Mouse (Mus musculus) midbrain, embryonic 16.5 days (tissue): ENCODE data around the gene Jsrp1. TPM values are rescaled to one million over a fixed set of nuclear protein-coding genes. Genes with fewer than 3 reads are reported as not detected.

Experiments
- ATAC-seq: fragments of 200-750 bp; cut with Nextera tagmentation; 2 replicates; pipeline ENCODE4 v1.8.0; 2017; ENCODE audit warnings: moderate TSS enrichment
- H3K27ac ChIP-seq: fragments of 300-500 bp; sonication (generic); 2 replicates; pipeline ENCODE4 v1.5.1; 2014; ENCODE audit warnings: mild to moderate bottlenecking, low read length, mixed read lengths
- H3K27me3 ChIP-seq: fragments of 300-500 bp; sonication (generic); 2 replicates; pipeline ENCODE4 v1.6.1; 2014; ENCODE audit warnings: low read depth, low read length, mixed read lengths; ENCODE audit not compliant: control insufficient read depth, insufficient read depth
- H3K36me3 ChIP-seq: fragments of 300-500 bp; sonication (generic); 2 replicates; pipeline ENCODE4 v1.6.1; 2014; ENCODE audit warnings: mild to moderate bottlenecking, low read length, moderate library complexity, mixed read lengths; ENCODE audit not compliant: control insufficient read depth, insufficient read depth
- H3K4me1 ChIP-seq: fragments of 300-500 bp; sonication (generic); 2 replicates; pipeline ENCODE4 v1.6.1; 2014; ENCODE audit warnings: mild to moderate bottlenecking, low read length, mixed read lengths; ENCODE audit not compliant: control insufficient read depth, insufficient read depth
- H3K4me2 ChIP-seq: fragments of 300-500 bp; sonication (generic); 2 replicates; pipeline ENCODE4 v1.6.1; 2014; ENCODE audit warnings: mild to moderate bottlenecking, low read length, mixed read lengths
- H3K4me3 ChIP-seq: fragments of 300-500 bp; sonication (generic); 2 replicates; pipeline ENCODE4 v1.5.1; 2014; ENCODE audit warnings: low read depth, mild to moderate bottlenecking, low read length, moderate library complexity, mixed read lengths
- H3K9ac ChIP-seq: fragments of 300-500 bp; sonication (generic); 2 replicates; pipeline ENCODE4 v1.6.1; 2014; ENCODE audit warnings: low read depth, low read length, mixed read lengths
- H3K9me3 ChIP-seq: fragments of 300-500 bp; sonication (generic); replicated peaks from 2 replicates; pipeline ENCODE4 v1.6.1; 2014; ENCODE audit warnings: mild to moderate bottlenecking, low read length, mixed read lengths; ENCODE audit not compliant: control insufficient read depth, poor library complexity, severe bottlenecking
- WGBS: fragments of 180-500 bp; shearing (Covaris S2); extraction: QIAGEN DNeasy Blood & Tissue Kit; methylation state at CpG from one replicate; pipeline ENCODE4 v1.1.7; 2014; 5-methylcytosine and 5-hydroxymethylcytosine counted together
- polyA plus RNA-seq: library from polyadenylated mRNA; unstranded; fragments of >200 nt; fragmentation: Nextera tagmentation; extraction: Ambion mirVana; gene quantifications from 2 replicates; pipeline ENCODE4 v1.2.1, GENCODE M21; 2015

The Jsrp1 gene
- polyA plus RNA-seq, 1 experiment from 2014 or later = 0.39 TPM

DNA sequence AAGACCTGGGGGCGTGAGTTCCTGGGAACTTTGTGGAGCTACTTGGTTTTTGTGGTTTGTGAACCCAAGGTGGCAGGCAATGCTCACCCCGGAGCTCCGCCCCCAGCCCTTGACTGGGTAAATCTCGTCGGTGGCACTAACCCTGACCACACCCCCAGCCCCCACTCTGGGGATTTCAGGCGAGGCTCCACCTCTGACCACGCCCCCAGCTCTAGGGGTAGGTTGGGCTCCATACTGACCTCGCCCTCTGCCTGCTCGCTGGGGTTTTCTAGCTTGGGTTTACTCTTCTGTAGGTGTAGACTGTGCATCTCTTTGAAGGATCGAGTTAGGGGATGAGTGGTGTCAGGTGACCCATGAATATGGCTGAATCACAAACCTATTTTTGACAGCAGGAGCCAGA is 35.3 kb upstream of the Jsrp1 start:
- no peaks in the 10 kb centered on the region for H3K9me3 ChIP-seq
- peaks cover 14% of the 10 kb centered on the region for H3K27me3 ChIP-seq
- H3K4me3 ChIP-seq = no peak overlapping the region
- H3K9ac ChIP-seq = no peak overlapping the region
- peaks cover 12% of the 10 kb centered on the region for H3K36me3 ChIP-seq
- no peak for ATAC-seq
- H3K27ac ChIP-seq = no peak overlapping the region
- 11% methylated on average over 10 of the region's 10 CpGs for WGBS
- no peak overlapping the region for H3K4me2 ChIP-seq
- H3K4me1 ChIP-seq = peaks cover 8% of the 10 kb centered on the region

DNA sequence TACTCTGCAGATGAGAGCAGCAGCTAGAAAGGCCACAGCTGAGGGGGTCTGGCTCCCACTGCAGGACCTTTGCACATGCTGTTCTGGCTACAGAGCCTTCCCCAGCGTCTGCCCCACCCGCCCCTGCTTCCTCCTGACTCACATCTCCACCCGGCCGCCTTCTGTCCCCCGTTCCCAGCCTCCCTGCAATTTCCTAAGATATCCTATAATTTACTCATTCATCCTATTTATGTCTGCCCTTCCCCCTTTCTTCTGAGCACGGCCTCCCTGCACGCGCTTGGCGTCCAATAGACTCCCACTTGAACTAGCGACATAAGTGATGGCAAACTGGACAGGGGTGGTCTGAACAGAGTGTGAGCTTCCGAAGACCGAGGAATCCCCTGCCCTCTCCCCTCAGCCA is 32.4 kb upstream of the Jsrp1 start:
- Histone ChIP-seq H3K4me3 (no peak overlapping the region), H3K4me2 (no peak overlapping the region), H3K9me3 (no peaks in the 10 kb centered on the region), H3K36me3 (no peaks in the 10 kb centered on the region), H3K27me3 (peaks cover 25% of the 10 kb centered on the region), H3K27ac (no peak overlapping the region), H3K4me1 (peaks cover 6% of the 10 kb centered on the region; the same call in 1 of the 2 replicates), H3K9ac (no peak overlapping the region)
- 78% methylated on average over 12 of the region's 12 CpGs for WGBS
- ATAC-seq = no peak

DNA sequence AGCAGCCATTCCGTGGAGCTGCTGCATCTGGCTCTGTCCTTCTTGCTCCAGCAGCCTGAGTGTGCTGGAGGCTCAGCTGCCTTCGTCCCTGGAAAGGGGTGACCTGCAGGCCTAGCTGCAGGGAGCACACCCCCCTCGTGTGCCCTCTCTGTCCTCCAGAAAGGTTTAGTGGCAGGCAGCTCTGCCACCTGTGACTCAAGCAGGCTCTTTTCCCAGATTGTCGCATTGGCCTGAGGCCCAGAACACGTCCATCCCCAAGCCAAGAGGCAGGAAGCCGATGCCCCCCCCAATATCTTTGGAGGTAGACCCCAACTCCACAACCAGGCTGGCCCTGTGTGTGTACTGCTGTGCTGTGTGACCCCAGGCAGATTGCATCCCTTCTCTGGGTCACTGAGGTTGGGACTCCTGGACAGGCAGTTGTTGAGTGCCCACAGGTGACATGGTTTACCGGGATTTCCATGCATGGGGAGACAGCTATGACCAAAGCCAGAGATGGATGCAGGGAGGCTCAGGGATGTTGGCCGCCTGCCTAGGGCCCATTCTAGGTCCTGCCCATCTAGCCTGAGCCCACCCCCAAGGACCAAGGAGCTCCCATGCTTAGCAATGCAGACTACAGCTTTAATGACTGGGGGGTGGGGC is 31.9 kb upstream of the Jsrp1 start:
- Histone ChIP-seq H3K4me1 (peaks cover 6% of the 10 kb centered on the region; the same call in 1 of the 2 replicates), H3K27ac (no peak overlapping the region)

DNA sequence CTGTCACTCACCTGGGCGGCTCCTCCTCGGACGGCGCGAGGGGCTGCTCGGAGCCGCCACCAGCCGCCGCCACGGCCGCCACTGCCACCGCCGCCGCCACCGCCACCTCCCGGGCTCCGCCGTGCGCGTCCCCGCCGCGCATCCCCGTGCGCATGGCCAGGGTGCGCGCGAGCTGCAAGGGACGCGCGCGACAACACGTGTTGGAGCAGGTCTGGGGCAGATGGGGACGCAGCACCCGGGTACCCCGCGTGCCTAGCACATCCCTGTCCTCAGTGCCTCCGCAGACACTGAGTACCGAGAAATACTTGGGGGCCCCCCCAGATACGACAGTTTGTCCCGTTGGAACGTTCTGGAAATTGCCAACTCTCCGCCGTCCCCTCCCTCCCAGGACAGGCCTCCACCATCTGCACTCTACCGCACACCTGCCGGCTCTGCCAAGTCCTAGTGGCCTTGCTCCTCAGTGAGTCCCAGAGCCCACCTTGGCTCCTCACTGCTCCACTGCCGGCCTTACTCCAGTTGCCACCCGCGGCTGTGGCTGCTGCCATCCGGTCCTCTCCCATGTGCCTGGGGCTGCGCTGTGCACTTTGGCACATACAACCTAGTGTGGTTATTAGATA is 30.7 kb upstream of the Jsrp1 start, which contains the start of gene Lingo3:
TSS of gene Lingo3 (minus strand) at position 109 of the 617 bp plus-strand sequence.
- Histone ChIP-seq H3K36me3 (no peaks in the 10 kb centered on the region), H3K4me1 (peaks cover 6% of the 10 kb centered on the region; the same call in 1 of the 2 replicates), H3K4me3 (peak within 1 kb of the TSS; percentile 69), H3K27ac (no peak within 1 kb of the TSS), H3K4me2 (peak within 1 kb of the TSS; percentile 87), H3K9me3 (no peaks in the 10 kb centered on the region), H3K27me3 (peaks cover 25% of the 10 kb centered on the region), H3K9ac (peak within 1 kb of the TSS; percentile 82)
- ATAC-seq = peak; percentile 58
- 5% methylated on average over 42 of the region's 51 CpGs for WGBS

More for the DNA sequence above, 31.9 kb upstream of the Jsrp1 start:
- H3K4me2 ChIP-seq = no peak overlapping the region
- H3K27me3 ChIP-seq = peaks cover 25% of the 10 kb centered on the region
- no peak for ATAC-seq
- H3K36me3 ChIP-seq = no peaks in the 10 kb centered on the region
- WGBS = 55% methylated on average over 8 of the region's 8 CpGs
- no peak overlapping the region for H3K4me3 ChIP-seq
- no peaks in the 10 kb centered on the region for H3K9me3 ChIP-seq
- no peak overlapping the region; the same call in 1 of the 2 replicates for H3K9ac ChIP-seq

DNA sequence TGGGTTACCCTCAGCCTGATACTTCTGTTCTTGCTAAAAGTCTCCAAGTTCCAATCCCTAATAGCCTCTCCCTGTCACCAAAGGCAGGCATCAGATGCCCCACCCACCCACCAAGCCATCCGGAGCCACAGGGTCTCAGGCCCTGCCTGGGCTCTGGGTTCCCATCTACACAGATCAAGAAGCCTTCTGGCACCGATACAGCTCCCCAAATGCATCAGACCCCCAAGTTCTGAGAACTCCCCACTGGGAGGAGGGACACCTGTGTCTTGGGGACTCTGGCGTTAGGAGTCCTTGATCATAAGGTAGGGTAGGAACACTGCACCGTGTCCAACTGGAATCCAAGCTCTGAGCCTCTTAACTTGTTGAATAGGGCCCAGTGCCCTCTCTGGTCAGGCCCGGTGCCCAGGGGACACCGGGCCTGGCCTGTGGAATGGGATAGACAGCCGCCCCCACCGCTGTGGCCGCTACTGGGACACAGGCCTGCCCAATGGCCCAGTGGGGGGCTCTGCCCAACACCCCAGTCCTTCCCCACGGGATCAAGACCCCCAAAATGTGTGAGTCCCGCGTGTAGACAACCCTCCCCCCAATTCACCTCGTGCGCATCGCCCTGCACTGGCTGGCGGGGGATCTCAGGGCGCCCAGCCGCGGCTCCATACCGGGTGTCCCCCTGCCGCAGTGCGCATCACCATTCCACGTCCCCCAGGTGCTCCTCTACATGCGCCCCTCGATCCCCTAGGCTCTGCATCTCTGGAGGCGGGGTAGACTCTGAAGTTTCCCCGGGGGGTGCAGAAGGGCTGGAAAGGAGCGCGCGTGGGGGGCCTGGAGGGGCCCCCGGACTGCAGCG is 30.0 kb upstream of the Jsrp1 start:
- H3K9me3 ChIP-seq = no peaks in the 10 kb centered on the region
- H3K27me3 ChIP-seq = peaks cover 25% of the 10 kb centered on the region

DNA sequence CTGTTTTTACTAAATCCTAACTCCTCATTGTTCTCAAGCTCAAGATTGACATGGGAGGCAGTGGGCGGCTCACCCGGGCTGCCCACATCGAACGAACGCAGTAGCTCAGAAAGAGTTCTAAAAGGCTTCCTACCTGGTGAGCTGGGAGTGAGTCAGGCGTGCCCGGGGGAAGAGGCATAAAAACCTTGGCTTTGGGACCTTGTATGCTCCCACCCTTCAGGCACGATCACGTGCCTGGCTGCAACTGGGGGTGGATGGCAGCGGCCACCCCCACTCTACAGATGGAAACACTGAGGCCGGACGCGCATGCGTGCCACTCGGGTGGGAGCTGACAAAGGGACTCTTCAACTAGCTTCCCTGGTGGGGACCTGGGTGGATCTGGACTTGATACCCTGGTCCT is 29.0 kb upstream of the Jsrp1 start:
- H3K36me3 ChIP-seq = no peaks in the 10 kb centered on the region
- peaks cover 25% of the 10 kb centered on the region for H3K27me3 ChIP-seq
- no peak overlapping the region for H3K4me2 ChIP-seq
- H3K4me3 ChIP-seq = no peak overlapping the region
- peaks cover 6% of the 10 kb centered on the region; the same call in 1 of the 2 replicates for H3K4me1 ChIP-seq
- 82% methylated on average over 15 of the region's 15 CpGs for WGBS
- no peak overlapping the region for H3K9ac ChIP-seq
- H3K9me3 ChIP-seq = no peaks in the 10 kb centered on the region
- H3K27ac ChIP-seq = no peak overlapping the region
- no peak for ATAC-seq

More for the DNA sequence above, 30.0 kb upstream of the Jsrp1 start:
- peak; percentile 33 for ATAC-seq
- peak overlapping the region; percentile 69 for H3K4me3 ChIP-seq
- peak overlapping the region; percentile 87 for H3K4me2 ChIP-seq
- 8% methylated on average over 32 of the region's 32 CpGs for WGBS
- H3K27ac ChIP-seq = no peak overlapping the region
- H3K4me1 ChIP-seq = peaks cover 6% of the 10 kb centered on the region; the same call in 1 of the 2 replicates
- H3K9ac ChIP-seq = peak overlapping the region; percentile 82
- H3K36me3 ChIP-seq = no peaks in the 10 kb centered on the region

DNA sequence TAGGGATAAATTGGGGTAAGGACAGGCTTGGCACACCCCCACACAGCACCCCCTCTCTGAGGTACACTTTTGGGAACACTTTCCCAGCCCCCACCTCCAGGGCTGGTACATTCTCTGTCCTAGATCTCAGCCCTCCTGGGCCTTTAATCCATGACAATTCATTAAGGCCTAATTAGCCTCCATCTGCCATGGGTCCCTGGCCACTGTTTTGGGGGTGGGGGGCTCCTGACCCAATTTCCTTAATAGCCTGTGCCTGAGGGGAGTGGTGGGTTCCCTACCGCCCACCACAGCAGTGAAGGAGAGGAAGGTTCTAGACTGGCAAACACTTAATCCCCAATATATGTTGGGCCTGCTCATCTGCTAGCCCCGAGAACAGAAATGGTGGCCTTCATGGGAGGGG is 28.4 kb upstream of the Jsrp1 start:
- ATAC-seq = no peak
- peaks cover 6% of the 10 kb centered on the region; the same call in 1 of the 2 replicates for H3K4me1 ChIP-seq
- no peaks in the 10 kb centered on the region for H3K9me3 ChIP-seq
- H3K27ac ChIP-seq = no peak overlapping the region
- H3K9ac ChIP-seq = no peak overlapping the region
- no peak overlapping the region for H3K4me2 ChIP-seq
- H3K27me3 ChIP-seq = peaks cover 27% of the 10 kb centered on the region
- H3K36me3 ChIP-seq = no peaks in the 10 kb centered on the region
- no peak overlapping the region for H3K4me3 ChIP-seq
- 83% methylated on average over 2 of the region's 2 CpGs for WGBS

DNA sequence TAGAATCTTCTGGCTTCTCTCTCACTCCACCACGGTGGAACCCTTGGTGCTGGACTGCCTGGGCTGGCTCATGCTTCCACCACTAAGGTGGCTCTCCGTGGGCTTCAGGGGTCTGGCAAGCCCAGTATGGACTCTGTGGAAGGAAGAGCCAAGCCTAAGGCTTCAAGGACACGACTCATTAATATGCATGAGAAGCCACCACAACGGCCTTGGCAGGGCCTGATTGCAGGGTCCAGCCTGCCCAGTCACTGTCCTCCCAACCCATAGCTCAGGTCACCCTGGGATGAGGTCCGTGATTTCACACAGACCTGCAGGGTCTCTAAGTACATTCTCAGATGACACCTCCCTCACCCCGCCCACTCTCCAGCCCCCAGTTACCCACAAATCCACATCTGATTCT is 26.6 kb upstream of the Jsrp1 start:
- 55% methylated on average over 6 of the region's 6 CpGs for WGBS
- Histone ChIP-seq H3K9ac (no peak overlapping the region), H3K4me3 (no peak overlapping the region), H3K27ac (no peak overlapping the region), H3K36me3 (peaks cover 4% of the 10 kb centered on the region; the same call in 1 of the 2 replicates), H3K4me1 (peaks cover 6% of the 10 kb centered on the region; the same call in 1 of the 2 replicates), H3K4me2 (no peak overlapping the region), H3K9me3 (no peaks in the 10 kb centered on the region), H3K27me3 (peaks cover 32% of the 10 kb centered on the region)
- ATAC-seq = no peak
